Mouse (Mus musculus) right cerebral cortex, postnatal 14 days (tissue): ENCODE results near the gene Agmo.

Source experiments
- DNase-seq: peaks from one replicate; pipeline ENCODE4 v3.0.0; 2022

Gene Agmo

GRCm38 (mm10) chr12:37434466-37434865 is 193.0 kb downstream of the Agmo start:
- no peak for DNase-seq

- DNase-seq, result no peak
Measured at GRCm38 (mm10) chr12:37442486-37443013, 201.1 kb downstream of the Agmo start.

- no peak for DNase-seq
Measured at GRCm38 (mm10) chr12:37445255-37445654, 203.8 kb downstream of the Agmo start.

- DNase-seq, result no peak
Measured at GRCm38 (mm10) chr12:37449597-37449996, 208.2 kb downstream of the Agmo start.

GRCm38 (mm10) chr12:37450366-37451156 is 209.1 kb downstream of the Agmo start:
- peak; percentile 57 for DNase-seq

- DNase-seq, result no peak
Measured at GRCm38 (mm10) chr12:37471631-37472030, 230.2 kb downstream of the Agmo start.

- no peak for DNase-seq
Measured at GRCm38 (mm10) chr12:37476849-37477248, 235.4 kb downstream of the Agmo start.

- no peak for DNase-seq
Measured at GRCm38 (mm10) chr12:37487991-37488390, 246.6 kb downstream of the Agmo start.

- no peak for DNase-seq
Measured at GRCm38 (mm10) chr12:37498871-37499270, 257.4 kb downstream of the Agmo start.

- no peak for DNase-seq
Measured at GRCm38 (mm10) chr12:37507406-37507805, 266.0 kb downstream of the Agmo start.

GRCm38 (mm10) chr12:37507826-37508225 is 266.4 kb downstream of the Agmo start:
- no peak for DNase-seq

- no peak for DNase-seq
Measured at GRCm38 (mm10) chr12:37521772-37522171, 280.3 kb downstream of the Agmo start.

GRCm38 (mm10) chr12:37524662-37525061 is 283.2 kb downstream of the Agmo start:
- no peak for DNase-seq

GRCm38 (mm10) chr12:37540994-37541393 is 299.6 kb downstream of the Agmo start:
- DNase-seq, result no peak

GRCm38 (mm10) chr12:37558284-37558683 is 316.8 kb downstream of the Agmo start:
- DNase-seq, result no peak

GRCm38 (mm10) chr12:37565882-37566596 is 324.6 kb downstream of the Agmo start:
- DNase-seq, result no peak

- no peak for DNase-seq
Measured at GRCm38 (mm10) chr12:37571922-37572321, 330.5 kb downstream of the Agmo start.

GRCm38 (mm10) chr12:37582777-37583176 is 341.3 kb downstream of the Agmo start:
- DNase-seq, result no peak

- DNase-seq, result no peak
Measured at GRCm38 (mm10) chr12:37592853-37593252, 351.4 kb downstream of the Agmo start.

GRCm38 (mm10) chr12:37612837-37613236 is 371.4 kb downstream of the Agmo start:
- DNase-seq, result no peak

GRCm38 (mm10) chr12:37614769-37615168 is 373.3 kb downstream of the Agmo start:
- no peak for DNase-seq

- no peak for DNase-seq
Measured at GRCm38 (mm10) chr12:37624078-37624477, 382.6 kb downstream of the Agmo start.
